8 mouse cellular contexts compared by ENCODE assay signal in the genomic region with DNA sequence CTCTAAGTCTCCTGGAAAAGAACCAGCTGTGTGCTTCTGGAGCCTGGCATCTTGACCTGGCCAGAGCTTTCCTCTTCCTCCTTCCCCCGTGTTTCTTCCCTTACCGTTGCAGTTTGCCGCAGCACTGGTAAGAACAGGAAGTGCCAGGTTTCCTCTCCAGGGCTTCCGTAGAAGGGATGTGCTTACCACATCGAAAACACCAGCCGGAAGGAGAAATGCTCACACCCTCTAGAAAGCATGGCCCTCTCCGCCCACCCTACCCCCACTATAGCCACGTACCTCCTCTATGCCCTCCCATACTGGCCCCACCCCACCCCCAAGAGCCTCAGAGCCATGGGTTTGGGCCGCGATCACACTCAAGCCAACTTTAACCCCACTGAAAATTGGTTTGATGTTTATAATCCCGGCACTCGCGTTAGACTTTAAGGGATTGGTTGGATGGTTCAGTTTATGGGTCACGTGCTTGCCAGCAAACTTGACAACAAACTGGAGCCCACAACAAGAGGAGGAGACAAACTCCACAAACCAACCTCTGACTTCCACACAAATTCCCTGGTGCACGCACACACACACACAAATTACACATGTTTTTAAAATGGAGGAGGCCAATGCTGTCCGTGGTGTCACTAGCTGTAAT. TPM values are rescaled to one million over a fixed set of nuclear protein-coding genes. Genes with fewer than 3 reads are reported as not detected.
DNase-seq lines count a peak whose midpoint lies in the region; ATAC-seq lines count a peak whose summit lies in the region.

No protein-coding gene starts in this region.

- ATAC-seq in midbrain, embryonic 11.5 days (ENCODE audit: low FRiP score), result no peak
- no peak for ATAC-seq in heart, embryonic 13.5 days (ENCODE audit: extremely low read depth, insufficient number of reproducible peaks, low FRiP score, low TSS enrichment)
- ATAC-seq in monocyte, adult 5-6 weeks (replicated peaks; ENCODE audit: insufficient number of reproducible peaks, low FRiP score, low TSS enrichment, poor library complexity, severe bottlenecking), result peak; percentile 89

- H3K9me3 ChIP-seq in midbrain, embryonic 11.5 days (ENCODE audit: control insufficient read depth, low read length), result no peaks in the 10 kb centered on the region
- H3K9me3 ChIP-seq in midbrain, embryonic 10.5 days (replicated peaks), result no peaks in the 10 kb centered on the region
- H3K9me3 ChIP-seq in heart, embryonic 13.5 days, result no peaks in the 10 kb centered on the region
- H3K9me3 ChIP-seq in limb, embryonic 10.5 days (replicated peaks), result no peaks in the 10 kb centered on the region

- no peaks in the 10 kb centered on the region for H3K27me3 ChIP-seq in midbrain, embryonic 11.5 days (ENCODE audit: control insufficient read depth, insufficient read depth, low read length)
- no peaks in the 10 kb centered on the region for H3K27me3 ChIP-seq in midbrain, embryonic 10.5 days (ENCODE audit: low read depth, poor library complexity, severe bottlenecking)
- no peaks in the 10 kb centered on the region for H3K27me3 ChIP-seq in heart, embryonic 13.5 days (replicated peaks)
- H3K27me3 ChIP-seq in limb, embryonic 10.5 days (ENCODE audit: low read depth, poor library complexity, severe bottlenecking), result no peaks in the 10 kb centered on the region

- WGBS in midbrain, embryonic 11.5 days, result 69% methylated on average over 16 of the region's 16 CpGs
- WGBS in midbrain, embryonic 10.5 days, result 73% methylated on average over 16 of the region's 16 CpGs
- WGBS in heart, embryonic 13.5 days, result 48% methylated on average over 16 of the region's 16 CpGs
- 66% methylated on average over 16 of the region's 16 CpGs for WGBS in limb, embryonic 10.5 days

- no peak overlapping the region for H3K9ac ChIP-seq in midbrain, embryonic 11.5 days (ENCODE audit: low read length)
- H3K9ac ChIP-seq in heart, embryonic 13.5 days, result peak overlapping the region; percentile 8

- H3K4me2 ChIP-seq in midbrain, embryonic 11.5 days, result no peak overlapping the region
- H3K4me2 ChIP-seq in heart, embryonic 13.5 days, result peak overlapping the region; percentile 66

- H3K4me3 ChIP-seq in midbrain, embryonic 11.5 days (ENCODE audit: low read depth, low read length), result no peak overlapping the region
- H3K4me3 ChIP-seq in midbrain, embryonic 10.5 days, result no peak overlapping the region
- H3K4me3 ChIP-seq in heart, embryonic 13.5 days, result peak overlapping the region; percentile 44
- 0 out of 2 replicates have a peak overlapping the region, but pooled peaks have one; percentile 0 for H3K4me3 ChIP-seq in limb, embryonic 10.5 days

- no peaks in the 10 kb centered on the region for H3K4me1 ChIP-seq in midbrain, embryonic 11.5 days (ENCODE audit: control insufficient read depth, insufficient read depth, low read length)
- H3K4me1 ChIP-seq in midbrain, embryonic 10.5 days, result no peaks in the 10 kb centered on the region
- H3K4me1 ChIP-seq in heart, embryonic 13.5 days, result peaks cover 10% of the 10 kb centered on the region
- no peaks in the 10 kb centered on the region for H3K4me1 ChIP-seq in limb, embryonic 10.5 days

- H3K27ac ChIP-seq in midbrain, embryonic 11.5 days (ENCODE audit: low read depth, low read length), result no peak overlapping the region
- no peak overlapping the region for H3K27ac ChIP-seq in midbrain, embryonic 10.5 days (replicated peaks)
- H3K27ac ChIP-seq in heart, embryonic 13.5 days (replicated peaks), result peak overlapping the region; percentile 61
- no peak overlapping the region for H3K27ac ChIP-seq in limb, embryonic 10.5 days

- H3K36me3 ChIP-seq in midbrain, embryonic 11.5 days (ENCODE audit: control insufficient read depth, insufficient read depth, low read length), result no peaks in the 10 kb centered on the region
- H3K36me3 ChIP-seq in midbrain, embryonic 10.5 days, result no peaks in the 10 kb centered on the region
- no peaks in the 10 kb centered on the region for H3K36me3 ChIP-seq in heart, embryonic 13.5 days
- H3K36me3 ChIP-seq in limb, embryonic 10.5 days, result no peaks in the 10 kb centered on the region

- peak; percentile 51 for DNase-seq in midbrain, embryonic 11.5 days (ENCODE audit: low spot score, missing footprints)
- DNase-seq in midbrain, embryonic 10.5 days (ENCODE audit: low spot score), result no peak
- DNase-seq in limb, embryonic 10.5 days (ENCODE audit: low spot score), result no peak
- DNase-seq in right cerebral cortex, adult 18-20 months, result no peak
- no peak for DNase-seq in cerebellum, adult 9-11 months
- DNase-seq in right cerebral cortex, adult 2 months (ENCODE audit: low spot score in 2 of 2), result no peak

RNA-seq across cellular contexts. Expression of a gene that starts 30.7 kb away (rescaled TPM):
- polyA plus RNA-seq in midbrain, embryonic 11.5 days (2014; fragmentation: Nextera tagmentation; extraction: Ambion mirVana), result 51.7 and 56.5 TPM in 2 replicates
- polyA plus RNA-seq in midbrain, embryonic 10.5 days (2016; fragmentation: Nextera tagmentation; extraction: Ambion mirVana), result 36.2 and 38.3 TPM in 2 replicates
- polyA plus RNA-seq in heart, embryonic 13.5 days (2015; fragmentation: Nextera tagmentation; extraction: Ambion mirVana), result 18.3 and 20.7 TPM in 2 replicates
- 36.6 and 39.5 TPM in 2 replicates for polyA plus RNA-seq in limb, embryonic 10.5 days (2016; fragmentation: Nextera tagmentation; extraction: Ambion mirVana)
- total RNA-seq in monocyte, adult 5-6 weeks (2017), result 11.1 to 15.4 TPM (median 12.7 TPM) in 3 replicates

RNA-seq across cellular contexts. Expression of a gene that starts 30.8 kb away (rescaled TPM):
- 150 and 153 TPM in 2 replicates for polyA plus RNA-seq in midbrain, embryonic 11.5 days (2014; fragmentation: Nextera tagmentation; extraction: Ambion mirVana)
- polyA plus RNA-seq in midbrain, embryonic 10.5 days (2016; fragmentation: Nextera tagmentation; extraction: Ambion mirVana), result 148 and 153 TPM in 2 replicates
- polyA plus RNA-seq in heart, embryonic 13.5 days (2015; fragmentation: Nextera tagmentation; extraction: Ambion mirVana), result 82.2 and 82.5 TPM in 2 replicates
- 147 and 150 TPM in 2 replicates for polyA plus RNA-seq in limb, embryonic 10.5 days (2016; fragmentation: Nextera tagmentation; extraction: Ambion mirVana)
- total RNA-seq in monocyte, adult 5-6 weeks (2017), result 47.5 to 86.8 TPM (median 70.6 TPM) in 3 replicates

RNA-seq across cellular contexts. Expression of a gene that starts 35.1 kb away (rescaled TPM):
- polyA plus RNA-seq in midbrain, embryonic 11.5 days (2014; fragmentation: Nextera tagmentation; extraction: Ambion mirVana), result 7.4 and 10.3 TPM in 2 replicates
- polyA plus RNA-seq in midbrain, embryonic 10.5 days (2016; fragmentation: Nextera tagmentation; extraction: Ambion mirVana), result 8.9 and 9.1 TPM in 2 replicates
- 5.9 and 8.3 TPM in 2 replicates for polyA plus RNA-seq in heart, embryonic 13.5 days (2015; fragmentation: Nextera tagmentation; extraction: Ambion mirVana)
- polyA plus RNA-seq in limb, embryonic 10.5 days (2016; fragmentation: Nextera tagmentation; extraction: Ambion mirVana), result 7.5 and 9.7 TPM in 2 replicates
- 151 to 182 TPM (median 158 TPM) in 3 replicates for total RNA-seq in monocyte, adult 5-6 weeks (2017)

RNA-seq across cellular contexts. Expression of a gene that starts 49.3 kb away (rescaled TPM):
- polyA plus RNA-seq in midbrain, embryonic 11.5 days (2014; fragmentation: Nextera tagmentation; extraction: Ambion mirVana), result 0.23 TPM in 1 of 2 replicates, not detected in the other
- polyA plus RNA-seq in midbrain, embryonic 10.5 days (2016; fragmentation: Nextera tagmentation; extraction: Ambion mirVana), result 0.25 TPM in 1 of 2 replicates, not detected in the other
- not detected in 2 replicates for polyA plus RNA-seq in heart, embryonic 13.5 days (2015; fragmentation: Nextera tagmentation; extraction: Ambion mirVana)
- 0.25 and 0.26 TPM in 2 replicates for polyA plus RNA-seq in limb, embryonic 10.5 days (2016; fragmentation: Nextera tagmentation; extraction: Ambion mirVana)
- total RNA-seq in monocyte, adult 5-6 weeks (2017), result 0.87 to 1.3 TPM in 2 of 3 replicates, not detected in the other

RNA-seq across cellular contexts. Expression of a gene that starts 51.2 kb away (rescaled TPM):
- 49.6 and 59.6 TPM in 2 replicates for polyA plus RNA-seq in midbrain, embryonic 11.5 days (2014; fragmentation: Nextera tagmentation; extraction: Ambion mirVana)
- polyA plus RNA-seq in midbrain, embryonic 10.5 days (2016; fragmentation: Nextera tagmentation; extraction: Ambion mirVana), result 40.8 and 45.1 TPM in 2 replicates
- polyA plus RNA-seq in heart, embryonic 13.5 days (2015; fragmentation: Nextera tagmentation; extraction: Ambion mirVana), result 23.1 and 23.2 TPM in 2 replicates
- polyA plus RNA-seq in limb, embryonic 10.5 days (2016; fragmentation: Nextera tagmentation; extraction: Ambion mirVana), result 35.8 and 38.1 TPM in 2 replicates
- total RNA-seq in monocyte, adult 5-6 weeks (2017), result 73.5 to 104 TPM (median 79.7 TPM) in 3 replicates

Comparison
In these comparisons a context has a peak if more than half of its experiments do, and no peak if none do; other contexts are left out.
1. H3K4me3 ChIP-seq: peak in heart, embryonic 13.5 days (single experiment) and limb, embryonic 10.5 days (single experiment); none in midbrain, embryonic 11.5 days (single experiment) and midbrain, embryonic 10.5 days (single experiment).